Mouse (Mus musculus): ENCODE data around the gene Rapgefl1. TPM values are rescaled to one million over a fixed set of nuclear protein-coding genes. Genes with fewer than 3 reads are reported as not detected.

Gene Rapgefl1
- total and polyA plus RNA-seq, 3 experiments, result 0.08 to 0.29 TPM; not detected in 1

GRCm38 (mm10) chr11:98789219-98789807 is 47.3 kb upstream of the Rapgefl1 start:
- dilution Hi-C loops (cut with MboI; ENCODE audit: extremely low pct_ligation_motif_present, extremely low pct_unique_long_range_greater_than_20kb, low sequenced_read_pairs), result no loop called here
- peaks cover 0 to 2% of the 10 kb centered on the region in 2 experiments for H3K36me3 ChIP-seq (replicated peaks in 1 of 2; ENCODE audit: control insufficient read depth in 1 of 2, insufficient read depth in 1 of 2, low read length in 1 of 2)
- no peaks in the 10 kb centered on the region for H3K9me3 ChIP-seq (replicated peaks; ENCODE audit: low read length)
- H3K79me2 ChIP-seq (replicated peaks; ENCODE audit: control insufficient read depth, extremely low read depth, insufficient read depth, poor library complexity, severe bottlenecking), result 0 out of 2 replicates have a peak, but pooled peaks cover 3% of the 10 kb centered on the region
- in situ Hi-C loops (cut with MboI; ENCODE audit: low pct_ligation_motif_present, low pct_unique_long_range_greater_than_20kb, low sequenced_read_pairs), result loop anchor here (5.0 to 10.0 kb wide), 2 partner anchors 65 to 92 kb away; partner anchors contain the start of gene Med24
- TF ChIP-seq MAX (IDR thresholded peaks at IDR 0.05; ENCODE audit: low read length) (no peak; the same call in 1 of the 2 replicates), ETS1 (conservative IDR thresholded peaks at IDR 0.05; ENCODE audit: low read depth, low read length) (no peak), ZMIZ1 (IDR thresholded peaks at IDR 0.05; ENCODE audit: low read depth, low read length) (no peak), CTCF (conservative IDR thresholded peaks at IDR 0.05 in 1 of 2, IDR thresholded peaks at IDR 0.05 in 1 of 2; ENCODE audit: low read depth in 2 of 2, low read length in 2 of 2) (no peak), POLR2A (IDR thresholded peaks at IDR 0.05; ENCODE audit: low read depth, low read length) (peak; percentile 48), EP300 (IDR thresholded peaks at IDR 0.05; ENCODE audit: low read length) (no peak; the same call in none of the 2 replicates), CHD1 (IDR thresholded peaks at IDR 0.05; ENCODE audit: low read depth, low read length) (no peak), MAZ (IDR thresholded peaks at IDR 0.05; ENCODE audit: low read depth, low read length) (peak; percentile 19; the same call in 1 of the 2 replicates), ZC3H11A (IDR thresholded peaks at IDR 0.05; ENCODE audit: low read depth, low read length) (no peak), MYC (IDR thresholded peaks at IDR 0.05; ENCODE audit: low read depth, low read length) (no peak; the same call in 1 of the 2 replicates), IRF4 (IDR thresholded peaks at IDR 0.05; ENCODE audit: low read depth, low read length) (0 out of 2 replicates have a peak, but pooled peaks have one; percentile 6), TCF12 (IDR thresholded peaks at IDR 0.05; ENCODE audit: low read depth, low read length) (no peak), ZKSCAN1 (IDR thresholded peaks at IDR 0.05; ENCODE audit: borderline replicate concordance, low read depth, low read length) (no peak), ZNF384 (IDR thresholded peaks at IDR 0.05; ENCODE audit: low read depth, low read length) (peak; percentile 67; the same call in 1 of the 2 replicates), MEF2A (IDR thresholded peaks at IDR 0.05; ENCODE audit: borderline replicate concordance, low read depth, low read length) (no peak), JUN (IDR thresholded peaks at IDR 0.05; ENCODE audit: insufficient read depth, low read depth, low read length) (no peak; the same call in 1 of the 2 replicates), BHLHE40 (IDR thresholded peaks at IDR 0.05; ENCODE audit: low read depth, low read length) (no peak), USF1 (IDR thresholded peaks at IDR 0.05; ENCODE audit: low read depth, low read length) (no peak), SMC3 (IDR thresholded peaks at IDR 0.05; ENCODE audit: low read depth, low read length) (no peak), E2F4 (IDR thresholded peaks at IDR 0.05; ENCODE audit: insufficient replicate concordance, low read depth, low read length) (no peak), MXI1 (IDR thresholded peaks at IDR 0.05; ENCODE audit: low read depth, low read length) (peak; percentile 40), POLR2AphosphoS2 (IDR thresholded peaks at IDR 0.05; ENCODE audit: low read depth, low read length) (no peak), MAFK (IDR thresholded peaks at IDR 0.05; ENCODE audit: insufficient replicate concordance, low read length) (no peak), SIN3A (IDR thresholded peaks at IDR 0.05; ENCODE audit: low read length) (peak; percentile 74), NELFE (IDR thresholded peaks at IDR 0.05; ENCODE audit: low read depth, low read length) (no peak), UBTF (IDR thresholded peaks at IDR 0.05; ENCODE audit: low read depth, low read length) (no peak), GABPA (IDR thresholded peaks at IDR 0.05; ENCODE audit: insufficient replicate concordance, low read depth, low read length) (no peak), KAT2A (IDR thresholded peaks at IDR 0.05; ENCODE audit: insufficient replicate concordance, low read length) (no peak), CHD2 (IDR thresholded peaks at IDR 0.05; ENCODE audit: low read length) (no peak; the same call in 1 of the 2 replicates), RAD21 (IDR thresholded peaks at IDR 0.05; ENCODE audit: low read depth, low read length) (no peak), HCFC1 (IDR thresholded peaks at IDR 0.05; ENCODE audit: low read depth, low read length) (no peak), NRF1 (IDR thresholded peaks at IDR 0.05; ENCODE audit: low read depth, low read length) (0 out of 2 replicates have a peak, but pooled peaks have one; percentile 3), JUND (conservative IDR thresholded peaks at IDR 0.05; ENCODE audit: low read depth, low read length) (no peak)
- DNase-seq (ENCODE audit: extremely low read depth), result no peak
- peak overlapping the region; percentile 94 for H3K4me2 ChIP-seq (ENCODE audit: insufficient read depth, low read depth, poor library complexity, severe bottlenecking)
- peaks cover 9% of the 10 kb centered on the region for H3K27me3 ChIP-seq (replicated peaks)
- H3K4me3 ChIP-seq (replicated peaks in 1 of 3; ENCODE audit: low read depth in 2 of 3, low read length in 2 of 3, poor library complexity in 1 of 3), result peak overlapping the region; percentile 66 to 78 (median 72)
- peak overlapping the region; percentile 81 for H3K9ac ChIP-seq (ENCODE audit: insufficient read depth, low read depth)
- peaks cover 2 to 66% of the 10 kb centered on the region in 2 experiments for H3K4me1 ChIP-seq (ENCODE audit: control insufficient read depth in 1 of 2, insufficient read depth in 2 of 2)
- peak overlapping the region; percentile 21; the same call in 1 of the 2 replicates for H3K27ac ChIP-seq (ENCODE audit: insufficient read depth, low read depth)
